Mouse (Mus musculus) midbrain, postnatal 0 days (tissue): ENCODE measurements around the gene Lef1. TPM values are rescaled to one million over a fixed set of nuclear protein-coding genes. Genes with fewer than 3 reads are reported as not detected.

Source experiments
- ATAC-seq: fragments of 200-750 bp; cut with Nextera tagmentation; 2 replicates; pipeline ENCODE4 v1.8.0; 2017; ENCODE audit warnings: moderate number of reproducible peaks, mild to moderate bottlenecking, moderate TSS enrichment, moderate library complexity; ENCODE audit not compliant: low FRiP score
- DNase-seq: peaks from one replicate; pipeline ENCODE4 v3.0.0-alpha.2; 2015; ENCODE audit warnings: low spot score
- H3K27ac ChIP-seq: fragments of 300-500 bp; sonication (generic); 2 replicates; pipeline ENCODE4 v1.5.1; 2014; ENCODE audit warnings: low read depth, mild to moderate bottlenecking, low read length, mixed read lengths
- H3K27me3 ChIP-seq: fragments of 300-500 bp; sonication (generic); 2 replicates; pipeline ENCODE4 v1.6.1; 2014; ENCODE audit warnings: low read length, control low read depth, mixed read lengths; ENCODE audit not compliant: insufficient read depth
- H3K36me3 ChIP-seq: fragments of 300-500 bp; sonication (generic); 2 replicates; pipeline ENCODE4 v1.6.1; 2014; ENCODE audit warnings: low read length, control low read depth, mixed read lengths; ENCODE audit not compliant: insufficient read depth
- H3K4me1 ChIP-seq: fragments of 300-500 bp; sonication (generic); 2 replicates; pipeline ENCODE4 v1.6.1; 2014; ENCODE audit warnings: mild to moderate bottlenecking, control low read depth, antibody characterized with exemption, low read length, mixed read lengths; ENCODE audit not compliant: insufficient read depth
- H3K4me2 ChIP-seq: fragments of 300-500 bp; sonication (generic); 2 replicates; pipeline ENCODE4 v1.6.1; 2014; ENCODE audit warnings: low read depth, mild to moderate bottlenecking, low read length, mixed read lengths; ENCODE audit not compliant: poor library complexity, severe bottlenecking
- H3K4me3 ChIP-seq: fragments of 300-500 bp; sonication (generic); 2 replicates; pipeline ENCODE4 v1.5.1; 2014; ENCODE audit warnings: low read depth, mild to moderate bottlenecking, low read length, moderate library complexity
- H3K9ac ChIP-seq: fragments of 300-500 bp; sonication (generic); replicated peaks from 2 replicates; pipeline ENCODE4 v1.6.1; 2014; ENCODE audit warnings: mild to moderate bottlenecking, low read length, moderate library complexity, mixed read lengths; ENCODE audit not compliant: poor library complexity, severe bottlenecking
- H3K9me3 ChIP-seq: fragments of 300-500 bp; sonication (generic); 2 replicates; pipeline ENCODE4 v1.6.1; 2016; ENCODE audit warnings: low read length, control low read depth
- CTCF ChIP-seq: IDR thresholded peaks from 2 replicates; pipeline ENCODE4 v1.5.1; 2016; ENCODE audit warnings: antibody characterized with exemption, mild to moderate bottlenecking
- WGBS: fragments of 180-500 bp; shearing (Covaris S2); extraction: QIAGEN DNeasy Blood & Tissue Kit; methylation state at CpG from one replicate; pipeline ENCODE4 v1.1.7; 2014; 5-methylcytosine and 5-hydroxymethylcytosine counted together
- polyA plus RNA-seq: library from polyadenylated mRNA; unstranded; fragments of >200 nt; fragmentation: Nextera tagmentation; extraction: Ambion mirVana; gene quantifications from 2 replicates; pipeline ENCODE4 v1.2.1, GENCODE M21; 2015
- total RNA-seq: library from RNA; depleted of rRNA; stranded (reverse); fragments of >200 nt; gene quantifications from 2 replicates; pipeline ENCODE4 v1.2.3, GENCODE M21; 2014

Gene Lef1
- total and polyA plus RNA-seq, 2 experiments from 2014 or later, result 42.0 to 50.4 TPM

DNA sequence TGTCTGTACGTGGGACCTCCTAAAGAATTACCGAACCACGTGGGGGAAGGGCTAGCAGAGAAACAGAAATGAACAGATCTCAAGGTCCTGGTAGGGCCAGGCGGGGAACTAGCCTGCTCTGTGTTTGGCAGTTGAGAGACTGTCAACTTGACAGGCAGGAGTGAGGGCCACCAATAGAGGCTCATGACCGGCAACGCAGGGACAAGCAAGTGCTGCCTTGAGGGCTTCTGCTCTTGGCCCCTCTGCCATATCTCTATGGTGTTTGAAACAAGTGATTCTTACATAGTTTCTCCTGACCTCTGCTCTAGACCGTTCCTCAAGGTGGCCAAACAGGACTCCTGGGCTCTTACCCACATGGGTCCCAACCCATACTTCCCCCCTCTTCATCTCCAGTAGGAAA, 141.3 kb downstream of the Lef1 start:
- no peak for DNase-seq
- H3K4me2 ChIP-seq, result no peak overlapping the region
- no peak overlapping the region for H3K27ac ChIP-seq
- H3K36me3 ChIP-seq, result no peaks in the 10 kb centered on the region
- no peaks in the 10 kb centered on the region for H3K4me1 ChIP-seq
- no peak overlapping the region for H3K4me3 ChIP-seq
- no peak overlapping the region for H3K9ac ChIP-seq
- TF ChIP-seq CTCF, result no peak
- no peak for ATAC-seq
- 95% methylated on average over 7 of the region's 7 CpGs for WGBS
- H3K27me3 ChIP-seq, result no peaks in the 10 kb centered on the region
- no peaks in the 10 kb centered on the region for H3K9me3 ChIP-seq

DNA sequence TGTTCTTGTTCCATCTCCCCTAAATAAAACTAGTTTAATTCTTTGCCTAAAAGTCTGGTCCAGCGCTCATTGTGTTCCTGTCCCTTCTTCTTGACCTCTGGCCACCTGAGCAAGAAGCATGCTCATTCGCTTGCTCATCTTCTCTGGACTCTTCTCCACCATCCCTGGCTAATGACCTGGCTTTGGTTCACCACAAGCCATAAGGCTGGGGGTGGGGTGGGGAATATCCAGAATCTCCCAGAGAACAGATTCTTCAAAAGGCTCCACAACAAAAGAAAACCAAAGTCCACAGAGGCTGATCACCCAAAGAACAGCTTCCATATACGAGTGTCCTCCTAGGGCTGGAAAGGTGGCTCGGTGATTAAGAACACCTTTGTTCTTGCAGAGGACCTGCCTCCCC, 144.7 kb downstream of the Lef1 start:
- Histone ChIP-seq H3K27me3 (no peaks in the 10 kb centered on the region), H3K27ac (no peak overlapping the region), H3K4me2 (no peak overlapping the region), H3K4me1 (no peaks in the 10 kb centered on the region), H3K4me3 (no peak overlapping the region), H3K36me3 (no peaks in the 10 kb centered on the region), H3K9me3 (no peaks in the 10 kb centered on the region), H3K9ac (no peak overlapping the region)
- 96% methylated on average over 4 of the region's 4 CpGs for WGBS
- DNase-seq (no peak), ATAC-seq (no peak)
- no peak for TF ChIP-seq CTCF

DNA sequence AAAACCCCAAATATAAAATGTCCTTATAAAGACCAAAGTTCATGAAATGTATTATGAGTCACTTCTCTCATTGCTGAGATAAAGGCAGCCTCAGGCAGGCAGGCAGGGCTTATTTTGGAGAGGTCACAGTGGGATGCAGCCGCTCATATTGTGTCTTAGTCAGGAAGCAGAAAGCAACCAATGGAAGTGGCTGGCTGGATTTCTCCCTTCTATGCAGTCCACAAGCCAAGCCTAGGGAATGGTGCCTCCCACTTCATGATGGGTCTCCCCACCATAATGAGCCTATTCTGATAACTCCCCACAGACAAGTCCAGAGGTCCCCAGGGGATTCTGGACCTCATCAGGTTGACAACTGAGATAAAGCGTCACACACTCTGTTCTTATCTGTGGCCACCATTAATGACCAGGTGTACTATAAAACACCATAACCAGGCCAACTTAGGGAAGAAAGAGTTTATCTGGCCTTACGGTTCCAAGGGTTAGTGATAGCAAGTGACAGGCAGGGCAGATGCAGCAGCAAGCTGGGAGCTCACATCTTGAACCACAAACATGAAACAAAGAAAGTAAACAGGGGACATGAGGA, 145.2 kb downstream of the Lef1 start:
- Histone ChIP-seq H3K27me3 (no peaks in the 10 kb centered on the region), H3K4me2 (no peak overlapping the region), H3K4me1 (no peaks in the 10 kb centered on the region), H3K9ac (no peak overlapping the region), H3K36me3 (no peaks in the 10 kb centered on the region), H3K9me3 (no peaks in the 10 kb centered on the region), H3K4me3 (no peak overlapping the region), H3K27ac (no peak overlapping the region)
- no peak for TF ChIP-seq CTCF
- 97% methylated on average over 3 of the region's 3 CpGs for WGBS
- DNase-seq (no peak), ATAC-seq (no peak)

DNA sequence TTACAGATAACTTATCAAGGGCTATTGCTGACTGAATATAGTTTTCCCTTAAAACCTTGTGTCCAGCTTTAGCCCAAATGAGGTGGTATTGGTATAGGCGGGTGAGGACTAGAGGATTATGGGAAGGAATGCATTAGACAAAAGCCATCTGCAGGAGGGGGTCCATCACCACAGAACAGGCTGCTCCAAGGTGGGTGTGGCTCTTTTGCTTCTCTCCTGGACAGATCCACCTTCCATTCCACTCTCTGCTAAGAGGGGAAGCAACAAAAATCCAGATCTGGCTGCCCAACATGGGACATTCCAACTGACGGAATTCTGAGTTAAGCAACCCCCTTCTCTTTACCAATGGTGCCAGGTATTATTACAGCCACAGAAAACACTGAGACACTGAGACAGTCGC, 148.7 kb downstream of the Lef1 start:
- DNase-seq (no peak), ATAC-seq (no peak)
- 83% methylated on average over 3 of the region's 3 CpGs for WGBS
- Histone ChIP-seq H3K27me3 (no peaks in the 10 kb centered on the region), H3K27ac (no peak overlapping the region), H3K4me3 (no peak overlapping the region), H3K9ac (no peak overlapping the region), H3K4me2 (no peak overlapping the region), H3K9me3 (no peaks in the 10 kb centered on the region), H3K4me1 (no peaks in the 10 kb centered on the region), H3K36me3 (no peaks in the 10 kb centered on the region)
- TF ChIP-seq CTCF, result no peak

DNA sequence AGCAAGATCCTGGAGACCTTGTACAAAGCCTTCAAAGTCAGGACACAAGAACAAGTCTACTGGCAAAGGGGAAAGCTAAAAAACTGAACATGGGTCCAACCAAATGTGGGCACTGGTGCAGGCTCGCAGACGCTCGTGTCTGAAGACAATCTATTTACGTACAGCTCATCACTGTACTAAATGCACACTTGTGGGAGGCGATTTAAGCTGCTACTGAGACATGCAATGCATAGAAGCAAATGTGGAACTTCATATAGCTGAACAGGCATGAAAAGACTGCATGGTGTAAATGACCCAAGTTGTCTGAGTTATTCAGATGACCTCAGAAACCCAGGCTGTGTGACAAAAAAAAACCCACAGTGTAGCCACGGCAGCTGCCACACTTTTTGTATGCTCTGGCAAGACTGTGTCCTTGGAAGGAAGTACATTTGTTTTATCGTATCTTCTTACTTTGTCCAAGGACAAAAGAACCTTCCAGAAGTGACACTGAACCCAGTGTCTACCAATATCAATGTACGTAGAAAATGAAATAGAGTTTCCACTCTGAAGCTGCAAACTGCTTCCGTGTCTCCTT, 149.2 kb downstream of the Lef1 start:
- no peaks in the 10 kb centered on the region for H3K4me1 ChIP-seq
- H3K9ac ChIP-seq, result no peak overlapping the region
- H3K27ac ChIP-seq, result no peak overlapping the region
- H3K27me3 ChIP-seq, result no peaks in the 10 kb centered on the region
- TF ChIP-seq CTCF, result no peak
- H3K36me3 ChIP-seq, result no peaks in the 10 kb centered on the region
- H3K4me2 ChIP-seq, result no peak overlapping the region
- ATAC-seq (no peak), DNase-seq (no peak)
- H3K9me3 ChIP-seq, result no peaks in the 10 kb centered on the region
- WGBS, result 94% methylated on average over 9 of the region's 9 CpGs
- H3K4me3 ChIP-seq, result no peak overlapping the region

DNA sequence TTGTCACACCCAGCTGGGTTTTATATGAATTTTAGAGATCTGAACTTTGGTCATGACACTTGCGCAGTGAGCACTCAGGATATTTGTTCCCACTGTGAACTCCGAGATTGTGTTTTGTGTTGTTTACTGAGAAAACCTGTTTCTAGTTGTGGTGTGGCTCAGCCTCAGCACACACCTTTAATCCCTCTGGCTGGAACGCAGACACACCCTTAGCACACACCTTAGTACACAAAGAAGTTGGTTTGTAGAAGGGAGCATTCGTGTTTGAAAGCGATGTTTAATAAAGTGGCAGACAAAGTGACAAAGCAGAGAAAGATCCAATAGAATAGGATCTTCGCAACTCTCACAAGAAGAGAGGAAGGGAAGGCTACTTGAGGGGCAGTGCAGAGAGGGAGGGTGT, 150.1 kb downstream of the Lef1 start:
- H3K4me2 ChIP-seq, result no peak overlapping the region
- H3K27me3 ChIP-seq, result no peaks in the 10 kb centered on the region
- no peaks in the 10 kb centered on the region for H3K36me3 ChIP-seq
- H3K9ac ChIP-seq, result no peak overlapping the region
- TF ChIP-seq CTCF, result no peak
- no peaks in the 10 kb centered on the region for H3K4me1 ChIP-seq
- H3K27ac ChIP-seq, result no peak overlapping the region
- DNase-seq (no peak), ATAC-seq (no peak)
- no peaks in the 10 kb centered on the region for H3K9me3 ChIP-seq
- no peak overlapping the region for H3K4me3 ChIP-seq
- WGBS, result 97% methylated on average over 6 of the region's 6 CpGs
